Mouse (Mus musculus) brain, embryonic 18.5 days (tissue): ENCODE data around the gene Krtcap2.

Source experiments
- DNase-seq: peaks from one replicate; pipeline ENCODE4 v3.0.0-alpha.2; 2012; ENCODE audit warnings: low read depth, low spot score

The Krtcap2 gene

GRCm38 (mm10) chr3:89280606-89281511 is 35.1 kb downstream of the Krtcap2 start, which contains the start of gene Efna1:
Gene Efna1 (minus strand): TSS chr3:89281142.
- no peak for DNase-seq

GRCm38 (mm10) chr3:89281579-89282290 is 36.0 kb downstream of the Krtcap2 start:
- DNase-seq: no peak

DNA sequence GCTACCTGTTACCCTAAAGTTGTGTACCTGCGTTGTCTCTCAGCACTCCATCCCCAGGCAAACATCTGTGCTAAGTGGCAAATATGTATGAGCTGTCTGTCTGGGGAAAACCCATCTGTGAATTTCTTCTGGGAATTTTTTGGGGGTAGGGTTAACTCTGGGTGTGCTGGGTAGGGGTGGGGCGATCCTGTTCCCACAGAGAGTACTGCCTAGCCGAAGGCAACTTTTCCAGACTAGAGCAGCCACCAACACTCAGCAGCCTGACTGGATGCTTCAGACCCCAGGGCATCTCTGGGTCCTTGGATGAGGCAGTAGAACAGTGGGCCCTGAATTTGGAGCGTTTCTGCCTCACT is 36.5 kb downstream of the Krtcap2 start:
- no peak for DNase-seq

DNA sequence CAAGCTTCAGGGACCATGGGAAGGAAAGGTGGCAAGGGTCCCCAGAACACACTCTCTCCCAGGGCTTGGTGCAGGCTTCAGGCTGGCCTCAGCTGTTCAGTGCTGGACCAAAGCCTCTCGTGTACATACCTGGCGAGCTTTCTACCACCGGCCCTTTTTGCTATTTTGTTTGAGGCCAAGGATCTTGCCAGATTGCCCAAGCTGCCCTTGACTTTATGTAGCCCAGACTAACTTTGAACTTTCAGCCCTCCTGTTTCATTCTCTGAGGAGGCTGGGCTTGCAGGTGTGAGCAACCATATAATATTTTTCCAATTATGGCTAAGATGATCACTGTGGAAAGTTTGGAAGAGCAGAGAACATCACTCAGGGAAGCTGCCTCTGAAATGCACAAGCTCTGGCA is 38.5 kb downstream of the Krtcap2 start:
- DNase-seq: no peak

- DNase-seq: no peak
These were observed 39.8 kb downstream of the Krtcap2 start for GRCm38 (mm10) chr3:89285526-89285925.

- DNase-seq: no peak
These were observed 41.5 kb downstream of the Krtcap2 start for GRCm38 (mm10) chr3:89287286-89287685.

DNA sequence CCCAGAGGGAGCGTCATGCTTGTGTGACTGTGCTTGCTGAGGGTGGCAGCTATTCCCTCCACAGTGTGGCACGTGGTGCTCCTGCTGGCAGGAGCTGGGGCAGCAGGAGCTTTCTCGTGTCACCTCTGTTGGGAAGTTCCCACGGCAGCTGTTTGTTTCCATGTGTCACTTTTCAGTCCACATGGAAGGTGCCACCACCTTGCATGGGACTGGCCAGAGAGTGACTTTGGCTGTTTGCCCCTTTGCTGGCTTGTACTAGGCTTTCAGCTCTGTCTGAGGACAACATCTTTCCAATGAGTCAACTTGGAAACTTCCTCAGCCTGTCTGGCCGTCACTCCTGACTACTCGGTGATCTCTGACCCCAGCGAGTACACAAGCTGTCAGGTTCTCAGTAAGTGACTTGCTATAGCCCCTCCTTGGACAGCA is 42.8 kb downstream of the Krtcap2 start:
- DNase-seq: no peak

- DNase-seq: no peak
These were observed 46.1 kb downstream of the Krtcap2 start for GRCm38 (mm10) chr3:89291874-89292273.

- DNase-seq: no peak
These were observed 46.5 kb downstream of the Krtcap2 start for GRCm38 (mm10) chr3:89292303-89292702.

DNA sequence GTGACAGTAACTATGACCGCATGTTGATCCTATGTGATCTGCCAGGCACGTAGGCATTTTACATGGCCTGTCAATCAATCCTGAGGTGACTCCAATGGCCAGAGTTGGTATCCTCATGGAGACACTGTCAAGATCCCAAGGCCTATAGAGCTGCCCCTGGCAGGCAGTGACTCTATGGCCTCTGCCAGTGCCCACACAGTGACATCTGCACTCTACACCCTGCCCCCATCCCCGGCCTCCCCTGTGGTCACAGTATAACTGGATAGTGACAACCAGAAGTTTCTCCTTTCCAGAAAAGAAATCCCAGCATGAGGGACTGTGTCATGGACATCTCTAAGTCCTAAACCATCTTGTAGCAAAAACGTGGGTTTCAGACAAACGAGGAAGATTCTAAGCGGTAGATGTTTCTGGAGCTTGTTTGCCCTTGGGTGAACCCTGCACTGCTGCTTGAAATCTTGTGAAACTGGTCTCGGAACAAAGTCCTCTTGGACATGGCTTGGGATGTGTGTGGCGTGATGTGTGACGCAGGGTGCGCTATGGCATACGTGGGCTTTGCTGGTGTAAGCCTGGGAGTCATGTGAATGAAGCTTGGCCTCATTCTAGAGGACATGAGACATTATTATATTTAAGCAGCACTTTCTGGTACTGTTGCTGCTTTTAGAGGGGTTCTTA is 47.6 kb downstream of the Krtcap2 start:
- DNase-seq: no peak

GRCm38 (mm10) chr3:89294195-89294594 is 48.4 kb downstream of the Krtcap2 start:
- DNase-seq: no peak

- DNase-seq: no peak
These were observed 50.0 kb downstream of the Krtcap2 start for GRCm38 (mm10) chr3:89295685-89296230.

GRCm38 (mm10) chr3:89296761-89297396 is 51.1 kb downstream of the Krtcap2 start:
- DNase-seq: no peak

DNA sequence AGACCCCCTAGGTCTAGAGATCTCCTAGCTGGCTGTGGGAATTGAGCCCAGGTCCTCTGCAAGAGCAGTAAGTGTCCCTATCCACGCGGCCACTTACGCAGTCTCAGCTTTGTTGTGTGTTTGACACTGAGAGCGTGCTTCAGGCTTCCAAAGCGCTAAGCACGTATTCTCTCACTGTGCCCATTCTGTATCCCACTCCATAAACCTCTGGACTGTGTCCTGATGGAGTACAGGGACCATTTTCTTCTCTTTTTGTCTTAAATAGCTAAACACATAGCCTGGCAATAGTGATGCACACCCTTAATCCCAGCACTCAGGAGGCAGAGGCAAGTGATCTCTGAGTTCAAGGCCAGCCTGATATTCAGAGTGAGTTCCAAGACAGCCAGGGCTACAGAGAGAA is 53.1 kb downstream of the Krtcap2 start:
- DNase-seq: no peak

DNA sequence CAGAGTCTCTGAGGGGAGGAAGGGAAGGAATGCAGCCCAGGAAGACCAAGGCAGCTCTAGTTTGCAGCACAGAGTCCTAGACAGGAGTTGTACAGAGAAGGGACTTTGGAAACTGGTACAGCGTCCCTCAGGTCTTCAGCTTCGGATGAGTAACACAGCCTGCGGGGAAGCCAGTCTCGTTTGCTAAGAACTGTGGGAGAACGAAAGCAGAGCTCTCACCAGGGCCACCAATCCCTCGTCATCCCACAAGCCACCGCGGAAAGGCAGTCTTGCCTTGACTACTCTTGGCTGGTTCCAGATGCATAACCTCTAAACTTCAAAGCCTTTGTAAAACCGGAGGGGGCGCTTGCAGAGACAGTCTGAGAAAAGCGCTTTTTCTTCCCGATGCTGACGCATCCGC is 53.7 kb downstream of the Krtcap2 start:
- DNase-seq: no peak
